Mouse (Mus musculus) adrenal gland, adult 2 months (tissue): ENCODE data around the gene Slc26a8. TPM values are rescaled to one million over a fixed set of nuclear protein-coding genes. Genes with fewer than 3 reads are reported as not detected.

ENCODE experiments used
- DNase-seq: peaks from one replicate; pipeline ENCODE4 v3.0.0; 2021
- polyA plus RNA-seq: library from polyadenylated mRNA; depleted of rRNA; stranded (reverse); fragments of >200 nt; gene quantifications from 2 replicates; pipeline ENCODE4 v1.2.3, GENCODE M21; 2012; rRNA removed
- total RNA-seq, 2 experiments: library from RNA; stranded (reverse); gene quantifications; 2 replicates each; pipeline ENCODE4 v1.2.3; 2021

Gene Slc26a8
- total and polyA plus RNA-seq, 3 experiments: 1.1 to 1.3 (median 1.2) TPM

GRCm38 (mm10) chr17:28591476-28591875 is 98.6 kb downstream of the Slc26a8 start:
- peak; percentile 67 for DNase-seq

- no peak for DNase-seq
These were observed 99.4 kb downstream of the Slc26a8 start for GRCm38 (mm10) chr17:28590596-28590995.

- no peak for DNase-seq
These were observed 101.4 kb downstream of the Slc26a8 start for GRCm38 (mm10) chr17:28588591-28588990.

Other genes with a start within 250 kb of the Slc26a8 start
- 10 to 100 TPM; 68.0 to 69.5 TPM for gene Fkbp5, start 172.7 kb downstream of the Slc26a8 start, total RNA-seq
- 24.4 and 27.1 TPM in 2 replicates for gene Fkbp5, start 172.7 kb downstream of the Slc26a8 start, polyA plus RNA-seq
- gene Armc12, start 159.4 kb downstream of the Slc26a8 start, total RNA-seq: not detected
- not detected in 2 replicates for gene Armc12, start 159.4 kb downstream of the Slc26a8 start, polyA plus RNA-seq
- not detected for gene Clpsl2, start 140.8 kb downstream of the Slc26a8 start, total RNA-seq
- not detected in 2 replicates for gene Clpsl2, start 140.8 kb downstream of the Slc26a8 start, polyA plus RNA-seq
- gene Clps, start 129.5 kb downstream of the Slc26a8 start, total RNA-seq: not detected
- gene Clps, start 129.5 kb downstream of the Slc26a8 start, polyA plus RNA-seq: 1.4 and 45.4 TPM in 2 replicates
- 1 to 10 TPM; 1.7 to 2.3 TPM for gene Lhfpl5, start 114.6 kb downstream of the Slc26a8 start, total RNA-seq
- 6.6 and 9.0 TPM in 2 replicates for gene Lhfpl5, start 114.6 kb downstream of the Slc26a8 start, polyA plus RNA-seq
- 10 to 100 TPM; 60.1 to 60.6 TPM for gene Srpk1, start 67.5 kb downstream of the Slc26a8 start, total RNA-seq
- gene Srpk1, start 67.5 kb downstream of the Slc26a8 start, polyA plus RNA-seq: 11.3 and 12.0 TPM in 2 replicates
- gene Mapk14, start 1.1 kb upstream of the Slc26a8 start, total RNA-seq: 10 to 100 TPM; 74.4 to 85.2 TPM
- gene Mapk14, start 1.1 kb upstream of the Slc26a8 start, polyA plus RNA-seq: 52.9 and 65.3 TPM in 2 replicates
- 1 to 10 TPM in 1 of 2 experiments, not detected in 1; 1.7 TPM for gene AC170998.1, start 35.9 kb upstream of the Slc26a8 start, total RNA-seq
- gene AC170998.1, start 35.9 kb upstream of the Slc26a8 start, polyA plus RNA-seq: 0.31 and 0.40 TPM in 2 replicates
- 100 to 1,000 TPM in 1 of 2 experiments, 10 to 100 TPM in 1; 97.4 to 350 TPM for gene Mapk13, start 79.1 kb upstream of the Slc26a8 start, total RNA-seq
- 193 and 279 TPM in 2 replicates for gene Mapk13, start 79.1 kb upstream of the Slc26a8 start, polyA plus RNA-seq
- gene Brpf3, start 110.9 kb upstream of the Slc26a8 start, total RNA-seq: 100 to 1,000 TPM in 1 of 2 experiments, 10 to 100 TPM in 1; 65.1 to 134 TPM
- gene Brpf3, start 110.9 kb upstream of the Slc26a8 start, polyA plus RNA-seq: 60.3 and 70.1 TPM in 2 replicates
- gene Pnpla1, start 168.2 kb upstream of the Slc26a8 start, total RNA-seq: under 1 TPM in 1 of 2 experiments, not detected in 1; 0.52 TPM
- gene Pnpla1, start 168.2 kb upstream of the Slc26a8 start, polyA plus RNA-seq: 0.04 and 0.09 TPM in 2 replicates
- not detected for gene 4930539E08Rik, start 225.1 kb upstream of the Slc26a8 start, total RNA-seq
- 0.03 TPM in 1 of 2 replicates, not detected in the other for gene 4930539E08Rik, start 225.1 kb upstream of the Slc26a8 start, polyA plus RNA-seq